Mouse (Mus musculus) heart, adult 18-20 months (tissue): ENCODE data around the gene Gm37240. TPM values are rescaled to one million over a fixed set of nuclear protein-coding genes. Genes with fewer than 3 reads are reported as not detected.
A peak's percentile ranks its signal among the peaks of the same experiment; 100 is the strongest.

Experiments
- DNase-seq, 2 experiments: peaks; one replicate each; pipeline ENCODE4 v3.0.0; 2021 to 2022; ENCODE audit warnings: mixed read lengths in 1 of 2
- total RNA-seq, 2 experiments: library from RNA; stranded (reverse); gene quantifications; 2 replicates each; pipeline ENCODE4 v1.2.3; 2021

Gm37240 gene
- total RNA-seq, 2 experiments from 2014 or later: 30.0 to 39.3 TPM

GRCm38 (mm10) chr3:85024817-85025705 is 862.3 kb downstream of the Gm37240 start:
- DNase-seq: no peak

GRCm38 (mm10) chr3:85024237-85024636 is 863.1 kb downstream of the Gm37240 start:
- DNase-seq: no peak

- DNase-seq: no peak
Measured at GRCm38 (mm10) chr3:85022800-85023199, 864.5 kb downstream of the Gm37240 start.

GRCm38 (mm10) chr3:85021816-85022215 is 865.5 kb downstream of the Gm37240 start:
- DNase-seq: no peak

GRCm38 (mm10) chr3:85020137-85020536 is 867.2 kb downstream of the Gm37240 start:
- DNase-seq: no peak

GRCm38 (mm10) chr3:85015667-85016066 is 871.7 kb downstream of the Gm37240 start:
- no peak for DNase-seq

- no peak for DNase-seq
Measured at GRCm38 (mm10) chr3:85012889-85013288, 874.4 kb downstream of the Gm37240 start.

- DNase-seq: no peak
Measured at GRCm38 (mm10) chr3:85005257-85005656, 882.1 kb downstream of the Gm37240 start.

GRCm38 (mm10) chr3:84988880-84989279 is 898.4 kb downstream of the Gm37240 start:
- DNase-seq: no peak

- DNase-seq: peak; percentile 10 to 38
Measured at GRCm38 (mm10) chr3:84985121-84985625, 902.1 kb downstream of the Gm37240 start.

GRCm38 (mm10) chr3:84982688-84983087 is 904.6 kb downstream of the Gm37240 start:
- DNase-seq: no peak

GRCm38 (mm10) chr3:84980158-84980557 is 907.2 kb downstream of the Gm37240 start:
- DNase-seq: no peak

GRCm38 (mm10) chr3:84978676-84979075 is 908.6 kb downstream of the Gm37240 start:
- no peak for DNase-seq

- DNase-seq: no peak
Measured at GRCm38 (mm10) chr3:84974193-84974592, 913.1 kb downstream of the Gm37240 start.

- DNase-seq: no peak
Measured at GRCm38 (mm10) chr3:84972881-84973280, 914.4 kb downstream of the Gm37240 start.

- no peak for DNase-seq
Measured at GRCm38 (mm10) chr3:84971561-84971960, 915.8 kb downstream of the Gm37240 start.

GRCm38 (mm10) chr3:84967364-84967763 is 920.0 kb downstream of the Gm37240 start:
- DNase-seq: no peak

- DNase-seq: no peak
Measured at GRCm38 (mm10) chr3:84965156-84965555, 922.2 kb downstream of the Gm37240 start.

GRCm38 (mm10) chr3:84955857-84956256 is 931.5 kb downstream of the Gm37240 start:
- no peak for DNase-seq

- no peak for DNase-seq
Measured at GRCm38 (mm10) chr3:84955011-84955775, 932.1 kb downstream of the Gm37240 start.

- DNase-seq: no peak
Measured at GRCm38 (mm10) chr3:84952585-84953187, 934.6 kb downstream of the Gm37240 start.

- peak; percentile 64 to 67 for DNase-seq
Measured at GRCm38 (mm10) chr3:84952135-84952534, 935.2 kb downstream of the Gm37240 start.

GRCm38 (mm10) chr3:84951698-84952097 is 935.6 kb downstream of the Gm37240 start:
- DNase-seq: no peak
